Mouse (Mus musculus) layer of hippocampus, adult 8-10 months (tissue): ENCODE results near the gene Arcn1. TPM values are rescaled to one million over a fixed set of nuclear protein-coding genes. Genes with fewer than 3 reads are reported as not detected.
A peak's percentile ranks its signal among the peaks of the same experiment; 100 is the strongest.

Experiments used
- DNase-seq, 2 experiments: peaks; one replicate each; pipeline ENCODE4 v3.0.0; 2022; ENCODE audit warnings: low spot score in 2 of 2
- total RNA-seq, 4 experiments: library from RNA; stranded (reverse); gene quantifications; 2 replicates each; pipeline ENCODE4 v1.2.4; 2022

The Arcn1 gene
- total RNA-seq, 4 experiments from 2014 or later = 94.1 to 110 (median 101) TPM

GRCm38 (mm10) chr9:44745371-44745770 lies 22.3 kb downstream of the Arcn1 start:
- no peak for DNase-seq

- no peak for DNase-seq
Measured at GRCm38 (mm10) chr9:44740663-44741192, 26.9 kb downstream of the Arcn1 start.

- DNase-seq = no peak
Measured at GRCm38 (mm10) chr9:44737240-44737949, 30.2 kb downstream of the Arcn1 start.

GRCm38 (mm10) chr9:44736301-44736700 lies 31.3 kb downstream of the Arcn1 start:
- DNase-seq = no peak

GRCm38 (mm10) chr9:44735886-44736285 lies 31.8 kb downstream of the Arcn1 start:
- DNase-seq = no peak

GRCm38 (mm10) chr9:44734524-44735494 lies 32.8 kb downstream of the Arcn1 start, which contains the start of gene Phldb1:
TSS of gene Phldb1 (minus strand) at chr9:44735198.
- peak in 1 of 2 experiments; percentile 71 for DNase-seq

- DNase-seq = peak in 1 of 2 experiments; percentile 56
Measured at GRCm38 (mm10) chr9:44733671-44734523, 33.7 kb downstream of the Arcn1 start.

- no peak for DNase-seq
Measured at GRCm38 (mm10) chr9:44732921-44733530, 34.6 kb downstream of the Arcn1 start.

- DNase-seq = no peak
Measured at GRCm38 (mm10) chr9:44732130-44732549, 35.5 kb downstream of the Arcn1 start.

- DNase-seq = no peak
Measured at GRCm38 (mm10) chr9:44727441-44727840, 40.2 kb downstream of the Arcn1 start.

GRCm38 (mm10) chr9:44726431-44727146 lies 41.1 kb downstream of the Arcn1 start:
- DNase-seq = no peak

- no peak for DNase-seq
Measured at GRCm38 (mm10) chr9:44724665-44725064, 43.0 kb downstream of the Arcn1 start.

GRCm38 (mm10) chr9:44724223-44724622 lies 43.4 kb downstream of the Arcn1 start:
- DNase-seq = peak in 1 of 2 experiments; percentile 47

- no peak for DNase-seq
Measured at GRCm38 (mm10) chr9:44723521-44724041, 44.1 kb downstream of the Arcn1 start.

- no peak for DNase-seq
Measured at GRCm38 (mm10) chr9:44723008-44723407, 44.6 kb downstream of the Arcn1 start.

- no peak for DNase-seq
Measured at GRCm38 (mm10) chr9:44722575-44722974, 45.1 kb downstream of the Arcn1 start.

GRCm38 (mm10) chr9:44721877-44722186 lies 45.8 kb downstream of the Arcn1 start:
- no peak for DNase-seq

GRCm38 (mm10) chr9:44721154-44721876 lies 46.3 kb downstream of the Arcn1 start:
- peak; percentile 80 to 87 for DNase-seq
